Mouse (Mus musculus) hindbrain, embryonic 15.5 days (tissue): ENCODE data around the gene Atxn7. TPM values are rescaled to one million over a fixed set of nuclear protein-coding genes. Genes with fewer than 3 reads are reported as not detected.
"Not testable (repeated sequence)": the region's sequence is repeated elsewhere in the genome, so short reads cannot be mapped to it uniquely, and the experiment has no call there.

ENCODE experiments used
- ATAC-seq: fragments of 200-750 bp; cut with Nextera tagmentation; 2 replicates; pipeline ENCODE4 v1.8.0; 2017; ENCODE audit warnings: low read depth, moderate number of reproducible peaks, moderate TSS enrichment; ENCODE audit not compliant: low FRiP score
- H3K27ac ChIP-seq: fragments of 300-500 bp; sonication (generic); replicated peaks from 2 replicates; pipeline ENCODE4 v1.5.1; 2015; ENCODE audit warnings: mild to moderate bottlenecking, inconsistent platforms
- H3K27me3 ChIP-seq: fragments of 300-500 bp; sonication (generic); 2 replicates; pipeline ENCODE4 v1.6.1; 2015; ENCODE audit warnings: control low read depth, inconsistent platforms
- H3K36me3 ChIP-seq: fragments of 300-500 bp; sonication (generic); 2 replicates; pipeline ENCODE4 v1.6.1; 2015; ENCODE audit warnings: control low read depth, inconsistent platforms
- H3K4me1 ChIP-seq: fragments of 300-500 bp; sonication (generic); replicated peaks from 2 replicates; pipeline ENCODE4 v1.6.1; 2015; ENCODE audit warnings: control low read depth, inconsistent platforms
- H3K4me2 ChIP-seq: fragments of 300-500 bp; sonication (generic); 2 replicates; pipeline ENCODE4 v1.6.1; 2015; ENCODE audit warnings: moderate library complexity, mild to moderate bottlenecking, inconsistent platforms
- H3K4me3 ChIP-seq: fragments of 300-500 bp; sonication (generic); 2 replicates; pipeline ENCODE4 v1.5.1; 2015; ENCODE audit warnings: mild to moderate bottlenecking, inconsistent platforms
- H3K9ac ChIP-seq: fragments of 300-500 bp; sonication (generic); 2 replicates; pipeline ENCODE4 v1.6.1; 2015; ENCODE audit warnings: inconsistent platforms
- H3K9me3 ChIP-seq: fragments of 300-500 bp; sonication (generic); 2 replicates; pipeline ENCODE4 v1.6.1; 2016; ENCODE audit warnings: control low read depth, inconsistent platforms
- WGBS: fragments of 180-500 bp; shearing (Covaris S2); methylation state at CpG from one replicate; pipeline ENCODE4 v1.1.7; 2015; 5-methylcytosine and 5-hydroxymethylcytosine counted together
- polyA plus RNA-seq: library from polyadenylated mRNA; unstranded; fragments of >200 nt; fragmentation: Nextera tagmentation; extraction: Ambion mirVana; gene quantifications from 2 replicates; pipeline ENCODE4 v1.2.1, GENCODE M21; 2015

Gene Atxn7
- 3.8 and 4.6 TPM in 2 replicates for polyA plus RNA-seq

- WGBS = 4% methylated on average over 40 of the region's 56 CpGs
- H3K9me3 ChIP-seq = no peaks in the 10 kb centered on the region
- H3K36me3 ChIP-seq = no peaks in the 10 kb centered on the region
- peak within 1 kb of the TSS; percentile 68 for H3K4me2 ChIP-seq
- H3K27me3 ChIP-seq = no peaks in the 10 kb centered on the region
- peak; percentile 68 for ATAC-seq
- H3K4me3 ChIP-seq = peak within 1 kb of the TSS; percentile 71
- peaks cover 29% of the 10 kb centered on the region for H3K4me1 ChIP-seq
- peak within 1 kb of the TSS; percentile 92 for H3K9ac ChIP-seq
- peak within 1 kb of the TSS; percentile 85 for H3K27ac ChIP-seq
Observed at GRCm38 (mm10) chr14:13961401-13962112, at the start of gene Atxn7, which contains the start of gene Thoc7. Gene Atxn7, plus strand, starts transcription at chr14:13961440. Gene Thoc7, minus strand, starts transcription at chr14:13961852.

- no peaks in the 10 kb centered on the region for H3K9me3 ChIP-seq
- ATAC-seq = no peak
- no peak within 1 kb of the TSS for H3K4me2 ChIP-seq
- no peak within 1 kb of the TSS for H3K4me3 ChIP-seq
- no peaks in the 10 kb centered on the region for H3K4me1 ChIP-seq
- no peak within 1 kb of the TSS for H3K27ac ChIP-seq
- H3K9ac ChIP-seq = no peak within 1 kb of the TSS
- H3K27me3 ChIP-seq = no peaks in the 10 kb centered on the region
- 54% methylated on average over 1 of the region's 1 CpGs for WGBS
- H3K36me3 ChIP-seq = no peaks in the 10 kb centered on the region
Observed at GRCm38 (mm10) chr14:13914387-13915082, 46.7 kb upstream of the Atxn7 start, which contains the start of gene Gm281. Gene Gm281, minus strand, starts transcription at chr14:13914478.

GRCm38 (mm10) chr14:13915207-13915606, 46.0 kb upstream of the Atxn7 start:
- Histone ChIP-seq H3K9me3 (no peaks in the 10 kb centered on the region), H3K27me3 (no peaks in the 10 kb centered on the region), H3K4me2 (no peak overlapping the region), H3K9ac (no peak overlapping the region), H3K27ac (no peak overlapping the region), H3K36me3 (no peaks in the 10 kb centered on the region), H3K4me1 (no peaks in the 10 kb centered on the region), H3K4me3 (no peak overlapping the region)
- WGBS = 56% methylated on average over 4 of the region's 4 CpGs
- no peak for ATAC-seq

GRCm38 (mm10) chr14:13917208-13917607, 44.0 kb upstream of the Atxn7 start:
- Histone ChIP-seq H3K4me2 (no peak overlapping the region), H3K9ac (no peak overlapping the region), H3K4me3 (no peak overlapping the region), H3K4me1 (no peaks in the 10 kb centered on the region), H3K9me3 (no peaks in the 10 kb centered on the region), H3K36me3 (no peaks in the 10 kb centered on the region), H3K27ac (no peak overlapping the region), H3K27me3 (no peaks in the 10 kb centered on the region)
- 88% methylated on average over 10 of the region's 10 CpGs for WGBS
- no peak for ATAC-seq

GRCm38 (mm10) chr14:13917630-13918029, 43.6 kb upstream of the Atxn7 start:
- Histone ChIP-seq H3K9ac (no peak overlapping the region), H3K4me3 (no peak overlapping the region), H3K36me3 (no peaks in the 10 kb centered on the region), H3K27me3 (no peaks in the 10 kb centered on the region), H3K4me2 (no peak overlapping the region), H3K9me3 (no peaks in the 10 kb centered on the region), H3K4me1 (no peaks in the 10 kb centered on the region), H3K27ac (no peak overlapping the region)
- WGBS = 32% methylated on average over 3 of the region's 3 CpGs
- peak; percentile 91 for ATAC-seq

GRCm38 (mm10) chr14:13933290-13934051, 27.8 kb upstream of the Atxn7 start:
- 34% methylated on average over 31 of the region's 31 CpGs for WGBS
- Histone ChIP-seq H3K9ac (no peak overlapping the region), H3K36me3 (no peaks in the 10 kb centered on the region), H3K27ac (no peak overlapping the region), H3K9me3 (no peaks in the 10 kb centered on the region), H3K27me3 (no peaks in the 10 kb centered on the region), H3K4me3 (peak overlapping the region; percentile 27), H3K4me2 (peak overlapping the region; percentile 64), H3K4me1 (peaks cover 9% of the 10 kb centered on the region)
- ATAC-seq = peak; percentile 63; the same call in 1 of the 2 replicates

GRCm38 (mm10) chr14:13934052-13934371, 27.2 kb upstream of the Atxn7 start:
- Histone ChIP-seq H3K9ac (no peak overlapping the region), H3K9me3 (no peaks in the 10 kb centered on the region), H3K4me1 (peaks cover 9% of the 10 kb centered on the region), H3K4me2 (peak overlapping the region; percentile 64), H3K27me3 (no peaks in the 10 kb centered on the region), H3K4me3 (no peak overlapping the region), H3K36me3 (no peaks in the 10 kb centered on the region), H3K27ac (no peak overlapping the region)
- 57% methylated on average over 5 of the region's 5 CpGs for WGBS
- no peak for ATAC-seq

- WGBS = 93% methylated on average over 4 of the region's 4 CpGs
Observed at GRCm38 (mm10) chr14:13944686-13945085, 16.6 kb upstream of the Atxn7 start.

GRCm38 (mm10) chr14:13948345-13948744, 12.9 kb upstream of the Atxn7 start:
- 88% methylated on average over 7 of the region's 7 CpGs for WGBS
- no peak for ATAC-seq

More at GRCm38 (mm10) chr14:13944686-13945085, 16.6 kb upstream of the Atxn7 start:
- Histone ChIP-seq H3K27me3 (no peaks in the 10 kb centered on the region), H3K4me1 (no peaks in the 10 kb centered on the region), H3K4me3 (no peak overlapping the region), H3K4me2 (no peak overlapping the region), H3K36me3 (peaks cover 20% of the 10 kb centered on the region), H3K9ac (no peak overlapping the region), H3K9me3 (no peaks in the 10 kb centered on the region), H3K27ac (no peak overlapping the region)
- no peak for ATAC-seq

GRCm38 (mm10) chr14:13950401-13950800, 10.8 kb upstream of the Atxn7 start:
- peak; percentile 78; the same call in 1 of the 2 replicates for ATAC-seq
- no peaks in the 10 kb centered on the region for H3K9me3 ChIP-seq
- no peak overlapping the region for H3K4me2 ChIP-seq
- H3K9ac ChIP-seq = no peak overlapping the region
- no peaks in the 10 kb centered on the region for H3K4me1 ChIP-seq
- H3K4me3 ChIP-seq = no peak overlapping the region
- H3K36me3 ChIP-seq = peaks cover 45% of the 10 kb centered on the region
- no peaks in the 10 kb centered on the region for H3K27me3 ChIP-seq
- H3K27ac ChIP-seq = no peak overlapping the region

More at GRCm38 (mm10) chr14:13948345-13948744, 12.9 kb upstream of the Atxn7 start:
- no peaks in the 10 kb centered on the region for H3K4me1 ChIP-seq
- H3K27me3 ChIP-seq = no peaks in the 10 kb centered on the region
- no peak overlapping the region for H3K4me2 ChIP-seq
- peaks cover 43% of the 10 kb centered on the region for H3K36me3 ChIP-seq
- H3K9me3 ChIP-seq = no peaks in the 10 kb centered on the region
- no peak overlapping the region for H3K4me3 ChIP-seq
- H3K9ac ChIP-seq = no peak overlapping the region
- H3K27ac ChIP-seq = no peak overlapping the region

GRCm38 (mm10) chr14:13952151-13952550, 9.1 kb upstream of the Atxn7 start:
- H3K4me1 ChIP-seq, ATAC-seq, H3K9ac ChIP-seq, H3K27ac ChIP-seq, H3K9me3 ChIP-seq, H3K27me3 ChIP-seq, H3K4me3 ChIP-seq, H3K4me2 ChIP-seq: not testable (repeated sequence)
- H3K36me3 ChIP-seq = peaks cover 45% of the 10 kb centered on the region
- 98% methylated on average over 3 of the region's 3 CpGs for WGBS

- Histone ChIP-seq H3K4me3 (peak overlapping the region; percentile 71), H3K36me3 (no peaks in the 10 kb centered on the region), H3K27ac (peak overlapping the region; percentile 85), H3K4me2 (peak overlapping the region; percentile 68), H3K9ac (peak overlapping the region; percentile 92), H3K27me3 (no peaks in the 10 kb centered on the region), H3K4me1 (peaks cover 29% of the 10 kb centered on the region), H3K9me3 (no peaks in the 10 kb centered on the region)
- peak; percentile 39; the same call in 1 of the 2 replicates for ATAC-seq
- WGBS = under 1% methylated on average over 9 of the region's 9 CpGs
Observed at GRCm38 (mm10) chr14:13960079-13960478, 1.2 kb upstream of the Atxn7 start.
